Mouse (Mus musculus) midbrain, embryonic 11.5 days (tissue): ENCODE measurements around the gene Arrb1. TPM values are rescaled to one million over a fixed set of nuclear protein-coding genes. Genes with fewer than 3 reads are reported as not detected.
A peak's percentile ranks its signal among the peaks of the same experiment; 100 is the strongest.

Experiments
- ATAC-seq: fragments of 200-750 bp; cut with Nextera tagmentation; 2 replicates; pipeline ENCODE4 v1.8.0; 2017; ENCODE audit warnings: moderate TSS enrichment, moderate library complexity; ENCODE audit not compliant: low FRiP score
- DNase-seq: peaks from one replicate; pipeline ENCODE4 v3.0.0; 2015; ENCODE audit warnings: low spot score; ENCODE audit errors: missing footprints
- H3K27ac ChIP-seq: fragments of 300-500 bp; sonication (generic); 2 replicates; pipeline ENCODE4 v1.5.1; 2014; ENCODE audit warnings: low read depth, low read length
- H3K27me3 ChIP-seq: fragments of 300-500 bp; sonication (generic); 2 replicates; pipeline ENCODE4 v1.6.1; 2014; ENCODE audit warnings: mild to moderate bottlenecking, low read length, moderate library complexity, mixed read lengths; ENCODE audit not compliant: control insufficient read depth, insufficient read depth
- H3K36me3 ChIP-seq: fragments of 300-500 bp; sonication (generic); 2 replicates; pipeline ENCODE4 v1.6.1; 2014; ENCODE audit warnings: mild to moderate bottlenecking, low read length, moderate library complexity, mixed read lengths; ENCODE audit not compliant: control insufficient read depth, insufficient read depth
- H3K4me1 ChIP-seq: fragments of 300-500 bp; sonication (generic); 2 replicates; pipeline ENCODE4 v1.6.1; 2014; ENCODE audit warnings: low read length; ENCODE audit not compliant: control insufficient read depth, insufficient read depth
- H3K4me2 ChIP-seq: fragments of 300-500 bp; sonication (generic); 2 replicates; pipeline ENCODE4 v1.6.1; 2014; ENCODE audit warnings: mild to moderate bottlenecking, moderate library complexity
- H3K4me3 ChIP-seq: fragments of 300-500 bp; sonication (generic); 2 replicates; pipeline ENCODE4 v1.5.1; 2014; ENCODE audit warnings: low read depth, low read length
- H3K9ac ChIP-seq: fragments of 300-500 bp; sonication (generic); 2 replicates; pipeline ENCODE4 v1.6.1; 2014; ENCODE audit warnings: low read length
- H3K9me3 ChIP-seq: fragments of 300-500 bp; sonication (generic); 2 replicates; pipeline ENCODE4 v1.6.1; 2016; ENCODE audit warnings: low read length; ENCODE audit not compliant: control insufficient read depth
- WGBS: fragments of 180-500 bp; shearing (Covaris S2); extraction: QIAGEN DNeasy Blood & Tissue Kit; methylation state at CpG from one replicate; pipeline ENCODE4 v1.1.7; 2014; 5-methylcytosine and 5-hydroxymethylcytosine counted together
- polyA plus RNA-seq: library from polyadenylated mRNA; unstranded; fragments of >200 nt; fragmentation: Nextera tagmentation; extraction: Ambion mirVana; gene quantifications from 2 replicates; pipeline ENCODE4 v1.2.1, GENCODE M21; 2014

Arrb1 gene
- polyA plus RNA-seq, 1 experiment from 2014 or later, result 4.6 TPM

GRCm38 (mm10) chr7:99516092-99516813 is 19.0 kb upstream of the Arrb1 start:
- Histone ChIP-seq H3K4me2 (no peak overlapping the region), H3K4me1 (no peaks in the 10 kb centered on the region), H3K27me3 (no peaks in the 10 kb centered on the region), H3K4me3 (no peak overlapping the region), H3K27ac (no peak overlapping the region), H3K36me3 (no peaks in the 10 kb centered on the region), H3K9ac (no peak overlapping the region), H3K9me3 (no peaks in the 10 kb centered on the region)
- DNase-seq, result no peak
- 84% methylated on average over 9 of the region's 9 CpGs for WGBS
- ATAC-seq, result no peak

GRCm38 (mm10) chr7:99516814-99517157 is 18.5 kb upstream of the Arrb1 start:
- Histone ChIP-seq H3K27me3 (no peaks in the 10 kb centered on the region), H3K36me3 (no peaks in the 10 kb centered on the region), H3K4me2 (no peak overlapping the region), H3K4me1 (no peaks in the 10 kb centered on the region), H3K9ac (no peak overlapping the region), H3K27ac (no peak overlapping the region), H3K9me3 (no peaks in the 10 kb centered on the region), H3K4me3 (no peak overlapping the region)
- 83% methylated on average over 3 of the region's 3 CpGs for WGBS
- no peak for ATAC-seq
- DNase-seq, result no peak

- ATAC-seq, result no peak
- Histone ChIP-seq H3K36me3 (no peaks in the 10 kb centered on the region), H3K9me3 (no peaks in the 10 kb centered on the region), H3K27me3 (no peaks in the 10 kb centered on the region), H3K4me1 (no peaks in the 10 kb centered on the region), H3K4me3 (no peak overlapping the region), H3K4me2 (no peak overlapping the region), H3K9ac (no peak overlapping the region), H3K27ac (no peak overlapping the region)
- WGBS, result 74% methylated on average over 4 of the region's 4 CpGs
- no peak for DNase-seq
These were observed 16.2 kb upstream of the Arrb1 start for GRCm38 (mm10) chr7:99518954-99519644.

- 82% methylated on average over 8 of the region's 8 CpGs for WGBS
- Histone ChIP-seq H3K9me3 (no peaks in the 10 kb centered on the region), H3K4me2 (no peak overlapping the region), H3K27me3 (no peaks in the 10 kb centered on the region), H3K27ac (no peak overlapping the region), H3K36me3 (no peaks in the 10 kb centered on the region), H3K9ac (no peak overlapping the region), H3K4me3 (no peak overlapping the region), H3K4me1 (no peaks in the 10 kb centered on the region)
- no peak for ATAC-seq
- DNase-seq, result peak; percentile 62
These were observed 12.1 kb upstream of the Arrb1 start for GRCm38 (mm10) chr7:99523121-99523520.

GRCm38 (mm10) chr7:99523837-99524236 is 11.4 kb upstream of the Arrb1 start:
- no peaks in the 10 kb centered on the region for H3K36me3 ChIP-seq
- no peaks in the 10 kb centered on the region for H3K4me1 ChIP-seq
- no peak overlapping the region for H3K4me3 ChIP-seq
- H3K27me3 ChIP-seq, result no peaks in the 10 kb centered on the region
- 100% methylated on average over 1 of the region's 1 CpGs for WGBS
- no peak overlapping the region for H3K4me2 ChIP-seq
- DNase-seq, result peak; percentile 53
- no peak for ATAC-seq
- H3K27ac ChIP-seq, result no peak overlapping the region
- no peak overlapping the region for H3K9ac ChIP-seq
- H3K9me3 ChIP-seq, result no peaks in the 10 kb centered on the region

- 57% methylated on average over 2 of the region's 2 CpGs for WGBS
- Histone ChIP-seq H3K4me1 (no peaks in the 10 kb centered on the region), H3K9me3 (no peaks in the 10 kb centered on the region), H3K27me3 (no peaks in the 10 kb centered on the region), H3K4me2 (no peak overlapping the region), H3K27ac (no peak overlapping the region), H3K9ac (no peak overlapping the region), H3K4me3 (no peak overlapping the region), H3K36me3 (no peaks in the 10 kb centered on the region)
- ATAC-seq, result no peak
- no peak for DNase-seq
These were observed 6.7 kb upstream of the Arrb1 start for GRCm38 (mm10) chr7:99528547-99528946.

- no peaks in the 10 kb centered on the region for H3K27me3 ChIP-seq
- H3K36me3 ChIP-seq, result no peaks in the 10 kb centered on the region
- H3K4me2 ChIP-seq, result no peak overlapping the region
- ATAC-seq, result no peak
- WGBS, result 49% methylated on average over 5 of the region's 5 CpGs
- H3K9ac ChIP-seq, result no peak overlapping the region
- DNase-seq, result no peak
- H3K27ac ChIP-seq, result no peak overlapping the region
- H3K4me3 ChIP-seq, result no peak overlapping the region
- no peaks in the 10 kb centered on the region for H3K9me3 ChIP-seq
- H3K4me1 ChIP-seq, result peaks cover 2% of the 10 kb centered on the region; the same call in 1 of the 2 replicates
These were observed 5.9 kb upstream of the Arrb1 start for GRCm38 (mm10) chr7:99529410-99529809.

GRCm38 (mm10) chr7:99531408-99531970 is 3.8 kb upstream of the Arrb1 start:
- no peaks in the 10 kb centered on the region for H3K36me3 ChIP-seq
- peaks cover 14% of the 10 kb centered on the region for H3K4me1 ChIP-seq
- DNase-seq (no peak), ATAC-seq (no peak)
- no peaks in the 10 kb centered on the region for H3K27me3 ChIP-seq
- H3K27ac ChIP-seq, result no peak overlapping the region
- WGBS, result 86% methylated on average over 3 of the region's 3 CpGs
- H3K9ac ChIP-seq, result no peak overlapping the region
- H3K4me2 ChIP-seq, result no peak overlapping the region
- no peak overlapping the region for H3K4me3 ChIP-seq
- H3K9me3 ChIP-seq, result no peaks in the 10 kb centered on the region

- Histone ChIP-seq H3K27me3 (no peaks in the 10 kb centered on the region), H3K4me1 (peaks cover 14% of the 10 kb centered on the region), H3K36me3 (no peaks in the 10 kb centered on the region), H3K27ac (no peak overlapping the region), H3K9me3 (no peaks in the 10 kb centered on the region), H3K4me2 (no peak overlapping the region), H3K9ac (no peak overlapping the region), H3K4me3 (no peak overlapping the region)
- DNase-seq (peak; percentile 74), ATAC-seq (no peak)
- 86% methylated on average over 4 of the region's 4 CpGs for WGBS
These were observed 2.7 kb upstream of the Arrb1 start for GRCm38 (mm10) chr7:99532526-99532925.
